Mouse (Mus musculus): ENCODE data around the gene Mkrn1. TPM values are rescaled to one million over a fixed set of nuclear protein-coding genes. Genes with fewer than 3 reads are reported as not detected.
A peak's percentile ranks its signal among the peaks of the same experiment; 100 is the strongest.
"Not testable (repeated sequence)": the region's sequence is repeated elsewhere in the genome, so short reads cannot be mapped to it uniquely, and the experiment has no call there.

Gene Mkrn1
- polyA plus RNA-seq, 1 experiment from 2014 or later = 56.4 TPM

GRCm38 (mm10) chr6:39400343-39400742, 19.9 kb downstream of the Mkrn1 start:
- Histone ChIP-seq H3K4me3 (no peak overlapping the region), H3K4me1 (no peaks in the 10 kb centered on the region), H3K36me3 (peaks cover 19% of the 10 kb centered on the region), H3K9me3 (no peaks in the 10 kb centered on the region), H3K27me3 (no peaks in the 10 kb centered on the region), H3K9ac (no peak overlapping the region), H3K4me2 (replicated peaks) (no peak overlapping the region), H3K27ac (no peak overlapping the region)
- WGBS = 67% methylated on average over 7 of the region's 7 CpGs
- ATAC-seq (ENCODE audit: insufficient number of reproducible peaks, insufficient read depth, low FRiP score, low TSS enrichment) = no peak

- Histone ChIP-seq H3K4me1 (no peaks in the 10 kb centered on the region), H3K36me3 (peaks cover 11% of the 10 kb centered on the region), H3K9me3 (no peaks in the 10 kb centered on the region), H3K27me3 (no peaks in the 10 kb centered on the region), H3K27ac (no peak overlapping the region), H3K9ac (no peak overlapping the region), H3K4me2 (replicated peaks) (no peak overlapping the region), H3K4me3 (no peak overlapping the region)
- no peak for ATAC-seq (ENCODE audit: insufficient number of reproducible peaks, insufficient read depth, low FRiP score, low TSS enrichment)
- 87% methylated on average over 9 of the region's 9 CpGs for WGBS
These were observed 21.9 kb downstream of the Mkrn1 start for GRCm38 (mm10) chr6:39398342-39398741.

GRCm38 (mm10) chr6:39397046-39397445, 23.2 kb downstream of the Mkrn1 start:
- no peak for ATAC-seq (ENCODE audit: insufficient number of reproducible peaks, insufficient read depth, low FRiP score, low TSS enrichment)
- Histone ChIP-seq H3K9ac (no peak overlapping the region), H3K36me3 (peaks cover 11% of the 10 kb centered on the region), H3K27me3 (no peaks in the 10 kb centered on the region), H3K4me3 (no peak overlapping the region), H3K4me2 (replicated peaks) (no peak overlapping the region), H3K4me1 (no peaks in the 10 kb centered on the region), H3K27ac (no peak overlapping the region), H3K9me3 (no peaks in the 10 kb centered on the region)
- 97% methylated on average over 6 of the region's 6 CpGs for WGBS

GRCm38 (mm10) chr6:39395916-39396315, 24.3 kb downstream of the Mkrn1 start:
- no peak for ATAC-seq (ENCODE audit: insufficient number of reproducible peaks, insufficient read depth, low FRiP score, low TSS enrichment)
- peaks cover 11% of the 10 kb centered on the region for H3K36me3 ChIP-seq
- WGBS = 69% methylated on average over 4 of the region's 4 CpGs
- H3K4me1 ChIP-seq = no peaks in the 10 kb centered on the region
- H3K4me2 ChIP-seq (replicated peaks) = no peak overlapping the region
- H3K4me3 ChIP-seq = no peak overlapping the region
- no peaks in the 10 kb centered on the region for H3K27me3 ChIP-seq
- no peaks in the 10 kb centered on the region for H3K9me3 ChIP-seq
- no peak overlapping the region for H3K27ac ChIP-seq
- H3K9ac ChIP-seq = no peak overlapping the region

DNA sequence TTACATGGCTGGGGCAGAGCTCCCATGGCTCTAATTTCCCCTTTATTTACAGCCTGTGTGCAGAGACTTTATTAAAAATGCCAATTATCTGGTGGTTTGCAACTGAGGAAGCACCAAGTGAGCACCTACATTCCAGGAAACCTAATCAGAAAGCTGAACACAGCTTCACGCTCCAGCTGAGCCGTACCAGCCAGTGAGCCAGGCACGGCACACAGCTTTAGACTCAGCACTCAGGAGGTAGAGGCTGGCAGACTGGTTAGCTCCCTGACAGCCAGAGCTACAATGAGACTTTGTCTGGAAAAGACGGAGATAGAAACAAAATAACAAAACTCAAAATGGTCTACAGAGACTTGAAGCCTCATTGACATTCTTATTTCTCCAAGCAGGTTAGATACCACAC, 24.8 kb downstream of the Mkrn1 start:
- ATAC-seq (ENCODE audit: insufficient number of reproducible peaks, insufficient read depth, low FRiP score, low TSS enrichment) = no peak
- Histone ChIP-seq H3K27me3 (no peaks in the 10 kb centered on the region), H3K4me1 (no peaks in the 10 kb centered on the region), H3K27ac (no peak overlapping the region), H3K9me3 (no peaks in the 10 kb centered on the region), H3K36me3 (peaks cover 11% of the 10 kb centered on the region), H3K4me2 (replicated peaks) (no peak overlapping the region), H3K4me3 (no peak overlapping the region), H3K9ac (no peak overlapping the region)
- 79% methylated on average over 4 of the region's 4 CpGs for WGBS

- no peaks in the 10 kb centered on the region for H3K36me3 ChIP-seq
- 95% methylated on average over 2 of the region's 2 CpGs for WGBS
- ATAC-seq (ENCODE audit: insufficient number of reproducible peaks, insufficient read depth, low FRiP score, low TSS enrichment) = no peak
- H3K27ac ChIP-seq = no peak overlapping the region
- H3K9me3 ChIP-seq = no peaks in the 10 kb centered on the region
- H3K4me1 ChIP-seq = no peaks in the 10 kb centered on the region
- H3K4me2 ChIP-seq (replicated peaks) = no peak overlapping the region
- no peak overlapping the region for H3K9ac ChIP-seq
- H3K4me3 ChIP-seq = no peak overlapping the region
- H3K27me3 ChIP-seq = no peaks in the 10 kb centered on the region
These were observed 30.3 kb downstream of the Mkrn1 start for GRCm38 (mm10) chr6:39389988-39390387.

DNA sequence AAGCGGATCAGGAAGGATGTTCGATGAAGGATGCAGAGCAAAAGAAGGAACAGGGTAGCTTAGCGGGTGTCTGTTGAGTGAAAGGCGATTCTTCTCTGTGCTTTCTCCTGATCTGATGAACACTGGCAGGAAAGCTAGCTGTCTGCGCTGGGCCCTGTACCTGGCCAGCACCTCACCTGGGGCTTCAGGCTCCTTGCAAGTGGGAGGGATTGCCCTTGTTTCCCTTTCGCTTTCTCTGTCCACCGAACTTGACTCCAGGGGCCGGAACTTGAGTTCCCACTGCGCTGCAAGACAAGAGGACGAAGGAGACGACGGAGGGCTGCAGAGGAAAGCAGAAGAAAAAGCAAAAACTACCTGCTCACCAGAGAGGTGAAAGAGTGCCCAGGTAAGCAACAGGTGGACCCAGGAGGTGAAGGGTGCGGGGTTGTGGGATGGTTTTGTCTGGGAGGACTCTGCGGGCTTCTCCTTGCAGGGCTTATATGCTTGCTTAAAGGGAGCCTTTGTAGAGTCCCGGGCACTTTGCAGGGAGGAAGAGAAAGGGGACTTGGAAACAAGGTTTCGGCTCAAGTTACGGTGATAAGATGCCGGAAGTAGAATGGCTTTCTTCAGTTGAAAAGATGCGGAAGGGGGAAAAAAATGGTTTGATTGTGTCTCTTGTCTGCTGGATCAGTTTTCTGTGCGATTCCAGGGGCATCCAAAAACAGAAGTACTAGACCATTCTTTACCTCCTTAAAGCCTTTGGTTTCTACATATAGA, 39.0 kb downstream of the Mkrn1 start, which contains the start of gene Rab19:
TSS of gene Rab19 (plus strand) at position 51 of the 756 bp plus-strand sequence.
- peak within 1 kb of the TSS; percentile 39 for H3K9ac ChIP-seq
- H3K27ac ChIP-seq = no peak within 1 kb of the TSS
- peak within 1 kb of the TSS; percentile 55 for H3K4me2 ChIP-seq (replicated peaks)
- peak within 1 kb of the TSS; percentile 30 for H3K4me3 ChIP-seq
- H3K9me3 ChIP-seq = no peaks in the 10 kb centered on the region
- 3% methylated on average over 20 of the region's 20 CpGs for WGBS
- no peak for ATAC-seq (ENCODE audit: insufficient number of reproducible peaks, insufficient read depth, low FRiP score, low TSS enrichment)
- H3K4me1 ChIP-seq = 0 out of 2 replicates have a peak, but pooled peaks cover 10% of the 10 kb centered on the region
- peaks cover 11% of the 10 kb centered on the region for H3K27me3 ChIP-seq
- H3K36me3 ChIP-seq = no peaks in the 10 kb centered on the region

GRCm38 (mm10) chr6:39380276-39380675, 40.0 kb downstream of the Mkrn1 start:
- no peak overlapping the region for H3K9ac ChIP-seq
- no peaks in the 10 kb centered on the region for H3K9me3 ChIP-seq
- 0 out of 2 replicates have a peak, but pooled peaks cover 15% of the 10 kb centered on the region for H3K4me1 ChIP-seq
- H3K4me3 ChIP-seq = no peak overlapping the region
- ATAC-seq (ENCODE audit: insufficient number of reproducible peaks, insufficient read depth, low FRiP score, low TSS enrichment) = no peak
- H3K4me2 ChIP-seq (replicated peaks) = no peak overlapping the region
- H3K27ac ChIP-seq = no peak overlapping the region
- peaks cover 11% of the 10 kb centered on the region for H3K27me3 ChIP-seq
- WGBS = 87% methylated on average over 3 of the region's 3 CpGs
- no peaks in the 10 kb centered on the region for H3K36me3 ChIP-seq

DNA sequence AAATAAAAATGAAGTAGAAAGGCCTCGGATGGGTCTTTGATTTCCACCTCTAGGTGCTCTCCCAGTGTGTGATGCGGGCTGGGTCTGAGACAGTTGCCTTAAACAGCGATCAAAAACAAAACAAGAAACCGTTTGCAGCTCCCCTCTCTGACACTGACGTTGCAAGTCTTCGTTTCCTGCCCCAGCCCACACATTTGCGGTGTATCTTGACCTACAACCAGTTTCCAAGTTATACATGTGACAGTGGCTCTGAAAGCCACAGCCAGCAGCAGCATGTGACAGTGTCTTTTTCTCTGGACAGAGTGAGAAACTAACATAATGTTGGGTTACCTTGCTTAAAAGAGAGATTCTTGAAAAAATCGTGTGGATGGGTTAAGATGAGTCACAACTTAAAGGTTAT, 40.5 kb downstream of the Mkrn1 start:
- H3K27ac ChIP-seq = no peak overlapping the region
- no peak overlapping the region for H3K4me3 ChIP-seq
- H3K9me3 ChIP-seq = no peaks in the 10 kb centered on the region
- 0 out of 2 replicates have a peak, but pooled peaks cover 15% of the 10 kb centered on the region for H3K4me1 ChIP-seq
- H3K4me2 ChIP-seq (replicated peaks) = no peak overlapping the region
- H3K9ac ChIP-seq = no peak overlapping the region
- H3K36me3 ChIP-seq = no peaks in the 10 kb centered on the region
- 82% methylated on average over 8 of the region's 8 CpGs for WGBS
- H3K27me3 ChIP-seq = peaks cover 11% of the 10 kb centered on the region
- ATAC-seq (ENCODE audit: insufficient number of reproducible peaks, insufficient read depth, low FRiP score, low TSS enrichment) = no peak

DNA sequence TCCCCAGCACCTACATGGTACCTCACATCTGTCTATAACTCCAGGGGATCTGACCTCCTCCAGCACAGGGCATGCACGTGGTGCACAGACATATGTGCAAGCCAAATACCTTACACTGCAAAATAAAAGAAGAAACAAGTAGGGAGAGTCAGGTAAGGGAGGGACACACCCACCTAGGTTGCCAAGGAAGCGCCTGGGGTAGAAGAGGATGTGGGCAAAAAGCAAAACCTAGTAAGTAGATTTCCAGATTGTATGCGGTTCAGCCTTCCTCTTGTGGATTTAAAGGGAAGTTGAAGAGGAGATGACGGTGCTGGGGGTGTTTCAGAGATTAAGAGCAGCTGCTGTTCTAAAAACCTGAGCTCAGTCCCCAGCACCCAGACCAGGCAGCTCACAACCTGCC, 41.0 kb downstream of the Mkrn1 start:
- H3K4me1 ChIP-seq = 0 out of 2 replicates have a peak, but pooled peaks cover 15% of the 10 kb centered on the region
- H3K9me3 ChIP-seq = no peaks in the 10 kb centered on the region
- peaks cover 3% of the 10 kb centered on the region; the same call in 1 of the 2 replicates for H3K36me3 ChIP-seq
- 66% methylated on average over 4 of the region's 4 CpGs for WGBS
- H3K27me3 ChIP-seq = peaks cover 11% of the 10 kb centered on the region
- ATAC-seq (ENCODE audit: insufficient number of reproducible peaks, insufficient read depth, low FRiP score, low TSS enrichment) = no peak
- H3K9ac ChIP-seq = no peak overlapping the region
- no peak overlapping the region for H3K27ac ChIP-seq
- H3K4me2 ChIP-seq (replicated peaks) = no peak overlapping the region
- no peak overlapping the region for H3K4me3 ChIP-seq

DNA sequence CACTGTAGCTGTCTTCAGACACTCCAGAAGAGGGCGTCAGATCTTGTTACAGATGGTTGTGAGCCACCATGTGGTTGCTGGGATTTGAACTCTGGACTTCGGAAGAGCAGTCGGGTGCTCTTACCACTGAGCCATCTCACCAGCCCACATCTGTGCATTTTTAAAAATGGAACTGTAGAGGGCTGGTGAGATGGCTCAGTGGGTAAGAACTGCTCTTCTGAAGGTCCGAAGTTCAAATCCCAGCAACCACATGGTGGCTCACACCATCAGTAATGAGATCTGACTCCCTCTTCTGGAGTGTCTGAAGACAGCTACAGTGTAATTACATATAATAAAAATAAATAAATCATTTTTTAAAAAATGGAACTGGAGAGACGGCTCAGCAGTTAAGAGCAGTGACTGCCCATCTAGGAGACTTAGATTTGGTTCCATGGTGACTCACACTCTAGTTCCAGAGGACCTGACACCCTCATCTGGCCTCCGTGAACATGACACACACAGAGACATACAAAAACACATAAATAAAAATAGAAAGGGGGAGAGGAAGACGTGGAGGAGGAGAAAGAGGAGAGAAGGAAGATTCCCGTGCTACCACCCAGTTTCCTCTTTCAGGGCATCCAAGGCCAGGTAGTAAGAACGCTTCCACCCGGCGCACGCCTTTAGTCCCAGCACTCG, 42.0 kb downstream of the Mkrn1 start:
- H3K36me3 ChIP-seq; H3K4me3 ChIP-seq; H3K9me3 ChIP-seq; H3K9ac ChIP-seq; ATAC-seq (ENCODE audit: insufficient number of reproducible peaks, insufficient read depth, low FRiP score, low TSS enrichment); H3K4me2 ChIP-seq (replicated peaks); H3K27ac ChIP-seq: not testable (repeated sequence)
- H3K27me3 ChIP-seq = peaks cover 11% of the 10 kb centered on the region
- 80% methylated on average over 13 of the region's 13 CpGs for WGBS
- 0 out of 2 replicates have a peak, but pooled peaks cover 15% of the 10 kb centered on the region for H3K4me1 ChIP-seq

DNA sequence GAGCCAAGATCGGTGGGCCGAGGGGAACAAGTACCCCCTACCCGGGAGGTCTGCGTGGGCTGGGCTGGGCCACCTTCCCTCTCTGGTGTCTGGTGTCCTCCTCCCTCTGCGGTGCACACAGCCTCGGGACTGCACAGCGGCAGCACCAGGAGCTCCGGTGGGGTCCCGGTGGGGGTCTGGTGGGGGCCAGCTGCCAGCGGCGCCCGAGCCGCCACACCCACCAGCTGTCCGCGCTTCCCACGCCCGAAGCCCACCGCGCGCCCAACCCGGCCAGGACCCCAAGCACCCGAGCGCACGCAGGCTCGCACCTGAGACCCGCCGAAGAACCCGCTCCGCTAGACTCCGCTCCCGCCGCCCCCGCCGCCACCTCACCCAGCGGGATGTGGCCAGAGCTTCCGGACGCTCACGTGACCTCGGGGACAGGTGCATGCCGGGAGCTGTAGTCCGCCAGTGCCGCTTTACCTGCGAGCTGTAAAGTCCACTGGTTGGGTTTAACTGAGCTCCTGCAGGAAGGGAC, 42.9 kb downstream of the Mkrn1 start, which contains the start of gene Slc37a3:
TSS of gene Slc37a3 (minus strand) at position 365 of the 517 bp plus-strand sequence.
- H3K27ac ChIP-seq = no peak within 1 kb of the TSS
- peak; percentile 89 for ATAC-seq (ENCODE audit: insufficient number of reproducible peaks, insufficient read depth, low FRiP score, low TSS enrichment)
- peaks cover 11% of the 10 kb centered on the region for H3K27me3 ChIP-seq
- under 1% methylated on average over 43 of the region's 43 CpGs for WGBS
- H3K4me1 ChIP-seq = 0 out of 2 replicates have a peak, but pooled peaks cover 15% of the 10 kb centered on the region
- peak within 1 kb of the TSS; percentile 79 for H3K9ac ChIP-seq
- peaks cover 7% of the 10 kb centered on the region; the same call in 1 of the 2 replicates for H3K36me3 ChIP-seq
- H3K4me3 ChIP-seq = peak within 1 kb of the TSS; percentile 73
- H3K9me3 ChIP-seq = no peaks in the 10 kb centered on the region
- peak within 1 kb of the TSS; percentile 71 for H3K4me2 ChIP-seq (replicated peaks)
